Mouse (Mus musculus) MEL (cell line): ENCODE data around the gene Best1.

Experiments
- CHD2 ChIP-seq: IDR thresholded peaks from 2 replicates; pipeline ENCODE4 v1.6.1; 2011; ENCODE audit warnings: low read length, improper control_type of control experiment
- CTCF ChIP-seq, 3 experiments: IDR thresholded peaks in 2 of 3; conservative IDR thresholded peaks in 1 of 3; 2 replicates each; pipeline ENCODE4 v1.5.1; 2011 to 2012; ENCODE audit warnings: low read length in 3 of 3, low read depth in 2 of 3, mild to moderate bottlenecking in 2 of 3, improper control_type of control experiment in 1 of 3, inconsistent platforms in 1 of 3, mixed read lengths in 1 of 3, moderate library complexity in 1 of 3; ENCODE audit not compliant: control insufficient read depth in 1 of 3, insufficient read depth in 1 of 3, poor library complexity in 1 of 3, severe bottlenecking in 1 of 3
- EP300 ChIP-seq, 2 experiments: IDR thresholded peaks; 2 replicates each; pipeline ENCODE4 v1.6.1; 2011; ENCODE audit warnings: improper control_type of control experiment in 2 of 2, low read length in 2 of 2, low read depth in 1 of 2, mild to moderate bottlenecking in 1 of 2
- ETS1 ChIP-seq: IDR thresholded peaks from 2 replicates; pipeline ENCODE4 v1.6.1; 2012; ENCODE audit warnings: low read depth, mild to moderate bottlenecking, inconsistent platforms, low read length, improper control_type of control experiment, moderate library complexity
- GATA1 ChIP-seq: IDR thresholded peaks from 2 replicates; pipeline ENCODE4 v1.6.1; 2011; ENCODE audit warnings: low read depth, low read length, improper control_type of control experiment
- KAT2A ChIP-seq: conservative IDR thresholded peaks from 2 replicates; pipeline ENCODE4 v1.6.1; 2012; ENCODE audit warnings: low read depth, low read length, improper control_type of control experiment, inconsistent platforms
- MAFK ChIP-seq: IDR thresholded peaks from 2 replicates; pipeline ENCODE4 v1.6.1; 2011; ENCODE audit warnings: low read depth, mild to moderate bottlenecking, low read length, improper control_type of control experiment, borderline replicate concordance
- MAX ChIP-seq: IDR thresholded peaks from 2 replicates; pipeline ENCODE4 v1.6.1; 2011; ENCODE audit warnings: low read length, improper control_type of control experiment
- NRF1 ChIP-seq: IDR thresholded peaks from 2 replicates; pipeline ENCODE4 v1.6.1; 2014; ENCODE audit warnings: low read depth, mild to moderate bottlenecking, inconsistent platforms, low read length, improper control_type of control experiment, moderate library complexity; ENCODE audit not compliant: poor library complexity, insufficient read depth, severe bottlenecking
- POLR2A ChIP-seq, 2 experiments: IDR thresholded peaks; 2 replicates each; pipeline ENCODE4 v1.6.1; 2011 to 2012; ENCODE audit warnings: low read length in 2 of 2, mild to moderate bottlenecking in 2 of 2, control low read depth in 1 of 2, improper control_type of control experiment in 1 of 2, low read depth in 1 of 2, moderate library complexity in 1 of 2; ENCODE audit not compliant: control insufficient read depth in 1 of 2, insufficient read depth in 1 of 2, poor library complexity in 1 of 2
- POLR2AphosphoS5 ChIP-seq: IDR thresholded peaks from 2 replicates; pipeline ENCODE4 v1.6.1; 2012; ENCODE audit warnings: low read depth, borderline replicate concordance, mild to moderate bottlenecking, inconsistent platforms, low read length, moderate library complexity, mixed read lengths
- ZKSCAN1 ChIP-seq: IDR thresholded peaks from 2 replicates; pipeline ENCODE4 v1.6.1; 2012; ENCODE audit warnings: low read depth, mild to moderate bottlenecking, inconsistent platforms, low read length, improper control_type of control experiment, moderate library complexity

- TF ChIP-seq NRF1 (no peak), POLR2A (IDR thresholded peaks at IDR 0.05; ENCODE audit: control insufficient read depth in 1 of 2, insufficient read depth in 1 of 2, low read depth in 1 of 2, low read length in 2 of 2, poor library complexity in 1 of 2) (no peak), KAT2A (no peak), CTCF (IDR thresholded peaks at IDR 0.05 in 2 of 3, conservative IDR thresholded peaks at IDR 0.05 in 1 of 3; ENCODE audit: control insufficient read depth in 1 of 3, insufficient read depth in 1 of 3, low read depth in 2 of 3, low read length in 3 of 3, poor library complexity in 1 of 3, severe bottlenecking in 1 of 3) (no peak), CHD2 (no peak), MAFK (no peak), ETS1 (no peak), ZKSCAN1 (no peak), POLR2AphosphoS5 (no peak), EP300 (IDR thresholded peaks at IDR 0.05; ENCODE audit: low read depth in 1 of 2, low read length in 2 of 2) (no peak), GATA1 (no peak), MAX (no peak)
Observed at GRCm38 (mm10) chr19:9998063-9998416, 3.4 kb downstream of the Best1 start.
